Mouse (Mus musculus): ENCODE measurements around the gene Itpr2.

Itpr2 gene

GRCm38 (mm10) chr6:146346545-146347195 lies 155.4 kb downstream of the Itpr2 start:
- DNase-seq (ENCODE audit: low spot score) = no peak

DNA sequence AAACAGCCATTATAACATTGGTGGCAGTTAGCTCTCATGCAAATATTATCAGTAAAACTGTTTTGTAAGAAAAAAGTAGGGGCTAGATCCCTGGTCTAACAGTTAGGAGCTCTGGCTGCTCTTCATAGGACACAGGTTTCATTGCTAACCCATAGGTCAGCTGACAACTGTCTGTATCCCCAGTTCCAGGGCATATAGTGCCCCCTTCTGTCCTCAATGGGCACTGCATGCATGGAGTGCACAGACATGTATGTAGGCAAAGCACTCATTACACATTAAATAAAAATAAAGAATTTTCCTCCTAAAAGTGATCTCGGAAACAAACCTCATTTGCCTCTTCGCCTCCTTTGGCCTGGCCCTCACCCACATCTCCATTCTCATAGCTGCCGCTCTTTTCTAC lies 157.3 kb downstream of the Itpr2 start:
- DNase-seq (ENCODE audit: low spot score) = no peak

DNA sequence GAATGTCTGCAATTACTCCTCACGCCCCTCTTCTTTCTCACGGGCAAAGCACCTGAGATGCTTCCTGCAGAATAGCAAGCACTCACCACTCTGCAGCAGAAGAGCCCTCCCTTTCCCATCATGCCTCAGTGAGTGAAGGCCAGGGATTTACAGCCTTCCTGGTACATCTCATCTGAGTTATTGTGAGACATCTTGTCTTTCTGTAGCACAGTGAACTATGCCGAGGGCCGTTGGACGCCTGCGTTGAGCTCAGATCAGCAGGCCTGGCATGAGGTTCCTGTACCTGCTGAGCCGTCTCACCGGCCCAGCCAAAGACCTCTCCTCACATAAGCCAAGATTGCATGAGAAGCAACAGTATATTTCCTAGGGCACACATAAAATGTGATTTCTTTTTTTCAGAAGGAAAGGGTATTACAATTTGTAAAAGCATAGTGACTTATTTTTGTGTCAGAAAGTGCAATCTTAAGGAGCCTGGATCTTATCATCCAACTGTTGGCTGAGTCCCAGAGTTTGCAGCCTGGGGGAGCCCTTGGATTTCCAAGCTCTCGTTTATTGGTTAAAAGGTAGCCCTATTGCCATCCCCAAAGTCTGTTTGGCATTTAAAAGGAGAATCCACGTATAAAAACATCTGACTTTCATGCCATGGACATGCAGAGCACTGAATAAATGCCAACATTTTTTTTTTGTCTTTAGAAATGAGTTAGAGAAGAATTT lies 158.2 kb downstream of the Itpr2 start:
- no peak for DNase-seq (ENCODE audit: low spot score)

- no peak for DNase-seq (ENCODE audit: low spot score)
Measured at GRCm38 (mm10) chr6:146342995-146343394, 159.0 kb downstream of the Itpr2 start.

DNA sequence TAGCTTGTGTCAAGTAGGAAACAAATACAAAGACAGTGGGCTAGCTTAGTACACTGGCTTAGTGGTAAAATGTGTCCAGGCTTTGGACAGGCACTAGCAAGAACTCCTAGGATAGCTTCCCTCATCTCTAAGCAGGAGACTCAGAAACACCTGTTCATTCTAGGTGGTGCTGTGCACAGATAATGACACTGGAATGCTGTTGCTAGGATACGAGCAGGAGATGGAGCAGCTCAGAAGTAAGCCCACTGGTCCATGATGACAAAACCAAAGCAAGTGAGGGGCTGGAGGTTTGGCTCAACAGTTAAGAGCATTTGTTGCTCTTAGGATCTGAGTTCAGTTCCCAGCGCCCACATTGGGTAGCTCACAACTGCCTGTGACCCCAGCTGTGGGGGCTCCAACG lies 160.1 kb downstream of the Itpr2 start:
- no peak for DNase-seq (ENCODE audit: low spot score)

GRCm38 (mm10) chr6:146341413-146341812 lies 160.6 kb downstream of the Itpr2 start:
- no peak for DNase-seq (ENCODE audit: low spot score)

GRCm38 (mm10) chr6:146340951-146341350 lies 161.1 kb downstream of the Itpr2 start:
- DNase-seq (ENCODE audit: low spot score) = no peak

DNA sequence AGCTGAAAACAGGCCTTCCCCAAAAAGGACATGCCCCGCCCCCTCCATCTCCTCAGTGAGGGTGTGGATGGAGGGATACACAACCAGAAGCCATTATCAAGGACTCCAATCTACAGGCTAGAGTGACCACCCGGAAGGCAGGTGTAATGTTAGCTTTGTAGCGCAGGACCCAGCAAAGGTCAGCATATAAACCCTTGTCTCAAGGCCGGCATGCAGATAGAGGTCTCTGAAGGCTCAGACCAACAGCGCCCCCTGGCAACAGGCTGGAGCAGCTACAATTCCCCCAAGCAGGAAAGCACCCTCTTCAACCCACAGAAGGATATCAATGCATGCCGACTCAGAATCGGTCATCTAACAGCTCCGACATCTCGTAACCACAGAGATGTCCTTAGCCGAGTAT lies 162.2 kb downstream of the Itpr2 start:
- DNase-seq (ENCODE audit: low spot score) = peak; percentile 64

DNA sequence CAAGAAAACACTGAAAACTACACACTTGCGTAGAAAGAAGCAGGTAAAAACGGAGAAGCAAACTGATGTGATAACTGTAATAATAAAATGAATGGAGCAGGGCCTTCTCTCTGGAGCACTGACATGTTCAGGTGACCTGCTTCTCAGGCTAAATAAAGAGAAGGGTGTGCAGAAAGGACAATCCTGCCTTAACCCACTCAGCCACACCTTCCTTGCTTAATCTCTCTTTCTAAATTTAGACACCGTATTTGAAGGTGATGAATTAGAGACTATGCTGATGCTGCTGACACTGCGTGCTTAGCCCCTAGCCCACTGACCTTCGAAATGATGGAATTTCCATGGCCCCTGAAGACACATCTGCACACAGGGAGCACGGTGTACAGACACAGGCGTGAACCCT lies 164.8 kb downstream of the Itpr2 start:
- DNase-seq (ENCODE audit: low spot score) = no peak

DNA sequence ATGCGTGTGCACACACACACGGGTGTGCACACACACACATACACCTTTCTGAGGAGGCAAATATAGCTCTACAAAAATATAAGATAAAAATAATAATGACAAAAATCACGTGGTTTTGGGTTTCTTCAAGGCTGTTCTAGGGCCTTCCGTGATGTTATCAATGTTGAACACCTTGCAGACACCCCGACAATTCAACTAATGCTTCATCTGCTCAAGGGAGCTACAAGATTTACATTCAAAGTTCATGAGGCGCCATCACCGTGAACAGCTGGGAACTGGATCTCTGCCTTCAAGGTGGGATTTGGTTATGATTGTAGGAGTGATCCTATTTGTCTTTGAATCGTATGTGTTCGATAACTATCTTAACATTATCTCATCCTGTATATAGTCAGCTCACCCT lies 166.8 kb downstream of the Itpr2 start:
- no peak for DNase-seq (ENCODE audit: low spot score)

GRCm38 (mm10) chr6:146333506-146333905 lies 168.5 kb downstream of the Itpr2 start:
- DNase-seq (ENCODE audit: low spot score) = no peak

DNA sequence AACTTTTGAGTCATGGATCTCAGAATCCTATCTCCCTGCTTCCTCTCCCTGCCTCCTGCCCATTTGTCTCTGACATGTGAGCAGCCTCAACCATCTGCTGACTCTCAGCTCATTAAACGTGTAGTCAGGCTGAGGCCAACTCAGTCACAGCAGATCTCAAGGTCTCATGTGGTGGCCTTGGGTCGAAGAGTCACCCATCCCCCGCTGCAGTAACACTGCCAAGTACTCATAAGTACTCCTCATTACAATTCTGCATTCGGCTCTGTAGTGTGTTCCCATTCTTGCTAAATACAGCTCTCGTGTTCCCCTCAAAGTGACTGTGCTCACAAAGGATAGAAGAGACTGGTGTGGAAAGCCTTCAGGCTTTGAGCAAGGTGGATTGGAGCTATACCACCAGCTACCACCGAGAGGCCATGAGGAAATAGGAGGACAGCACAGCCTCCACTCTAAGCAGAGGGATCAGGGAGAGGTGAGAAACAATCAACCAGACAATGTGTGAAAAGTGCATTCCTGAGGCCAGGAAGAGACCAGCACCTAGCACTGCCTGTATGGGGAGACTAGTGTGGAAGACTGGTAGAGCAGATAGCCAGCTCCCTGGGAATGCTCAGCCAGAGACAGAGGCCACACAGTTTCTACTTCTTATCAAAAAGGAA lies 170.9 kb downstream of the Itpr2 start:
- DNase-seq (ENCODE audit: low spot score) = no peak

GRCm38 (mm10) chr6:146329079-146329478 lies 172.9 kb downstream of the Itpr2 start:
- no peak for DNase-seq (ENCODE audit: low spot score)

GRCm38 (mm10) chr6:146326631-146327030 lies 175.4 kb downstream of the Itpr2 start:
- no peak for DNase-seq (ENCODE audit: low spot score)

DNA sequence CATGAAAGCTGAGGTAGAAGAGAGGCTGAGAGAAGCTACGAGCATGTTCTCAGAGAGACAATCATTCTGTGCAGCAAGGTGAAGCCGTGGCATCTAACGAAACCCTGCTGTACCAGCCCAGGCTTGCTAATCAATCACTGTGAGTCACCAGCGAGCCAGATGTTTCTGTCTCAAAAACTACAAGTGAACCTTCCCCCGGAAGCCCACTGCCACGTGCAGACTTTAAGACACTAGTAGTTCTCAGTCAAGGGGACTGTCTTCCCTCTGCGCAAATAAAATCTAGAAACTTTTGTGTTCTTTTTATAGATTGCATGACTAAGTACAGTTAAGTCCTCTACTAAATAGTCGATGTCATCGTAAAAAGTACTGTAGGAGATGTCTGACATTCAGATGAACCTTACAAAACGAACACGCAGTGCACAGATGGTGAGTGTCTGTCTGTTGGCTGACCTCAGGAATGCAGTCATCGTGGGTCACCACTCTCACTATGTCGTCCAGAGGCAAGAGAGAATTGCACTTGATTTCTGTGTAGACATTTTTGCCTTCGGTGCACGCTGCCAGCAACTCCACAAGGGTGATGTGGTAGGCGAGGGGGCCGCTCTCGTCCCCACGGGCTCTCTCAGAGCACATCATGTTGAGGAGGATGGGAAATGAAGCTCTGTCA lies 177.3 kb downstream of the Itpr2 start:
- DNase-seq (ENCODE audit: low spot score) = no peak

- DNase-seq (ENCODE audit: low spot score) = no peak
Measured at GRCm38 (mm10) chr6:146322555-146322954, 179.5 kb downstream of the Itpr2 start.

- no peak for DNase-seq (ENCODE audit: low spot score)
Measured at GRCm38 (mm10) chr6:146321951-146322350, 180.1 kb downstream of the Itpr2 start.

DNA sequence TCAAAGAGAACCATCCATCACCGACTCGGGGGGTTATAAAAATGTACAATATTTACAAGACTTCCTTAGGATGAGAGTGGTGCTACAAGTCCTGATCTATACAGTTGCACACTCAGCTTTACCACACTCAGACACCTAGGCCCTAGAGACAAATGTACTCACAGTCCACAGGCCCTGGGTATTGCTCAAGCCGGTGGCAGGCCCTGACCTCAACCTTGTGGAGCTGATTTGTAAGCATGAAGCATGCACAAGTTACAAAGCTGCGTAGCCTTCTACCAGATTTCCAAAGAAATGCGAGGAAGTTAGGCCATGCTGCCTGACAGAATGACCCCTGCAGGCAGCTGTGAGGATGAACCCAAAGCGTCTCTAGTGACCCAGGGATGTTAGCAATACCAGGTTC lies 185.6 kb downstream of the Itpr2 start:
- DNase-seq (ENCODE audit: low spot score) = no peak

- no peak for DNase-seq (ENCODE audit: low spot score)
Measured at GRCm38 (mm10) chr6:146315153-146315552, 186.9 kb downstream of the Itpr2 start.

GRCm38 (mm10) chr6:146314304-146314703 lies 187.7 kb downstream of the Itpr2 start:
- no peak for DNase-seq (ENCODE audit: low spot score)

DNA sequence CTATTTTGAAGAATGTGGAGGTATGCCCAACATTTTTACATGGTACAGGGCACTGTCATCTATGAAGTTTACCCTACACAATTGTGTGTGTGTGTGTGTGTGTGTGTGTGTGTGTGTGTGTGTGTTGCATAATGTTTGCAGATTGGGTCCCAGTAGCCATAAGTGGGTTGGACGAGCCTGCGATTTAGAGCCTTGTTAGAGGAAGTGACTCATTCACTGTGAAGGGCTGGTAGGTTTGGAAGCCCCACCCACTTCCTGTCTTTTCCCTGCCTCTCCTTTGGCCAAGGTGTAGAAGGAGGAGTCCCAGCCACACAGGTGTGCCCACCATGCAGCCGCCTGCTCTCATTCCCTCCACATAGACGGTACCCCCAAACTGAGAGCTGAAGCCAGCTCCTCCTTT lies 188.6 kb downstream of the Itpr2 start:
- no peak for DNase-seq (ENCODE audit: low spot score)

GRCm38 (mm10) chr6:146310210-146310609 lies 191.8 kb downstream of the Itpr2 start:
- DNase-seq (ENCODE audit: low spot score) = no peak

DNA sequence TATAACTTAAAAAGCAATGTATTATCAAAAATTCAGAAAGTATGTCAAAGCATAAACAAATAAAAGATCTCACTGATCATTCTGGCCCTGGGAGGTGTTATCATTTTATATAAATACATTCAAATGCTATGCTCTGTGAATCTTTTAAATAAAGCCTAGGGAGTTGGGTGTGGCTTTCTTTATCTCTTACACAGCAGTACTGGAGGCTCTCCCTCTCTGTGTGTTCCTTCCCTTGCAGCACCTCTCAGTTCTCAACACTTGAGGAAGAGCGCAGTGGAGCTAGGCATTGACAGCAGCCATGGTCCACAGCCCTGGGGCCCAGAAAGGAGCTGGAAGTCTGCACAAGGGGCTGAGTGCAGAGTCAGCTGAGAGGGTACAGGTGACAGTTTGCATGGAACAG lies 192.7 kb downstream of the Itpr2 start:
- no peak for DNase-seq (ENCODE audit: low spot score)

Measured in urinary bladder, postnatal 25 days (tissue).